In the genomic region with DNA sequence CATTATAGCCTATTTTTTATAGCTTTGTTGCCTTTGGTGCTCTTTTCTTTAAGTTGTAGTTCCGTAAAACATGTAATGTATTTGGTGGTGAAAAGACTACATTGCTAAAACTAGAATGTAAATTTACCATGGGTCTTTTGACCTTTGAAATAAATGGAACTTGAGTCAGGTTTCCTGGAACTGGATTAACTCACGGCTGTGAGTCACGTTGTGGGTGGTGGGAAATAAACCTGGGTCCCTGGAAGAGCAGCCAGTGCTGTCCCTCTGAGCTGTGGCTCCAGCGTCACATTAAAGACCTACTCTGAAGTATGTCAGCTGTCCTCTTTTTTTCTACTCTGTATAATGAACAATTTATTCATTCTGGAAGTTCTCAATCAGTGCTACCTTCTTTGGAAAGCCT, we compare ENCODE assay signal across 26 mouse cellular contexts. TPM values are rescaled to one million over a fixed set of nuclear protein-coding genes. Genes with fewer than 3 reads are reported as not detected.
"Had no signal": no experiment of that assay in that cellular context is flagged by ENCODE, and none has a peak within 500 bp of the region (broad histone marks: within the 10 kb centered on the region; RNA-seq: fewer than 3 reads in every experiment).

No protein-coding gene starts in this region.

- ATAC-seq: lung, postnatal 0 days; midbrain, embryonic 16.5 days had no signal

- H3K9ac ChIP-seq: liver, embryonic 13.5 days; lung, embryonic 14.5 days; midbrain, embryonic 12.5 days had no signal

- H3K27me3 ChIP-seq: liver, embryonic 13.5 days; midbrain, embryonic 12.5 days had no signal

- H3K4me3 ChIP-seq: layer of hippocampus, adult 2 months; liver, embryonic 13.5 days; midbrain, embryonic 12.5 days had no signal

- H3K27ac ChIP-seq: kidney, postnatal 0 days; layer of hippocampus, adult 2 months; liver, embryonic 13.5 days; macrophage; midbrain, embryonic 12.5 days had no signal

- DNase-seq: kidney, adult 11 months; kidney, postnatal 25 days; layer of hippocampus, adult 9-11 months; liver, embryonic 13.5 days; lung, embryonic 14.5 days; retina, postnatal 1 day; right cerebral cortex, postnatal 25 days; spleen, adult 18-20 months; thymus, adult 18-20 months; thymus, postnatal 4 days had no signal

- H3K36me3 ChIP-seq: liver, embryonic 13.5 days; midbrain, embryonic 12.5 days had no signal

- H3K9me3 ChIP-seq: liver, embryonic 13.5 days; midbrain, embryonic 12.5 days had no signal

- H3K4me2 ChIP-seq: liver, embryonic 13.5 days; lung, embryonic 14.5 days; midbrain, embryonic 12.5 days had no signal

- H3K4me1 ChIP-seq: liver, embryonic 13.5 days; midbrain, embryonic 12.5 days had no signal

RNA-seq across cellular contexts. Expression of a gene that starts 51.0 kb away (rescaled TPM):
- polyA plus RNA-seq: kidney, embryonic 14.5 days; kidney, postnatal 0 days; large intestine, adult 2 months; limb, embryonic 11.5 days; limb, embryonic 14.5 days; liver, adult 2 months; liver, embryonic 13.5 days; liver, embryonic 16.5 days; lung, embryonic 14.5 days; macrophage; midbrain, embryonic 12.5 days; midbrain, embryonic 16.5 days; neural tube, embryonic 11.5 days; neural tube, embryonic 14.5 days; stomach, embryonic 16.5 days; testis, adult 2 months had no signal
